Comparison of ENCODE assay signal across 8 mouse cellular contexts in the genomic region with DNA sequence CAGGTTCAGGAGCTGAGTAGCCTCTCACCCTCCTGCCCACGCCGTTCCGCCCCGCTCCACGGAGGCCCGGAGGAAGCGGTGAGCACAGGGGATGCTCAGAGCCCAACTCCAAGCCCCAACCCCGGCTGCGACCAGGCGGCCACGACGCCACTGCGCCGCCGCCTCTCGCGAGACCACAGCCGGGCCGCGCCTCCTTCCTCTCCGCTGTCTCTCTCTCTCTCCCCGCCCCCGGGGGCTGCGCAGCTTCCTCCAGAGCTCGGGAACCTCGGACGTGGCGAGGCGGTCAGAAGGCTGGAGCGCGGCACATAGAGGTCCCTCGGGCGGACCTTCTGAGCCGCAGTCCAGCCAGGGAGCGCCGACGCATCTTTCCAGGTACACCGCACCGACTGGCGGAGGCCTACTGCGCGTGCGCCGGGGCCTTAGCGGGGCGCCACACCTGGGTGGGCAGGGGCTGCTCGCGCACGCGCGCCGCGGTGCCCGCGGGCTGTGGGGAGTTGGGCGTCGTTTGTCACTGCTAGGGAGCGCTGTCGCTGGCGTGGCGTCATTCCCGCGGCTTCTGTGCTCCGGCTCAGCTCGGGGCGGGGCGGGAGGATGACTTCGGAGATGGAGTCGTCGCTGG. TPM values are rescaled to one million over a fixed set of nuclear protein-coding genes. Genes with fewer than 3 reads are reported as not detected.
DNase-seq lines count a peak whose midpoint lies in the region; ATAC-seq and TF ChIP-seq lines count a peak whose summit lies in the region.

Gene Rab33b (plus strand): TSS at position 180 of the 619 bp plus-strand sequence.

- H3K4me1 ChIP-seq in embryonic facial prominence, embryonic 13.5 days, result peaks cover 22% of the 10 kb centered on the region
- H3K4me1 ChIP-seq in kidney, adult 2 months (ENCODE audit: control insufficient read depth, insufficient read depth, low read length), result peaks cover 4% of the 10 kb centered on the region; the same call in 1 of the 2 replicates
- peaks cover 21% of the 10 kb centered on the region for H3K4me1 ChIP-seq in limb, embryonic 12.5 days (replicated peaks)
- peaks cover 31% of the 10 kb centered on the region for H3K4me1 ChIP-seq in midbrain, embryonic 15.5 days
- H3K4me1 ChIP-seq in spleen, adult 2 months (ENCODE audit: control insufficient read depth, insufficient read depth, insufficient read length), result peaks cover 7% of the 10 kb centered on the region; the same call in 1 of the 2 replicates

- no peaks in the 10 kb centered on the region for H3K27me3 ChIP-seq in embryonic facial prominence, embryonic 13.5 days
- H3K27me3 ChIP-seq in kidney, adult 2 months (replicated peaks; ENCODE audit: control insufficient read depth, insufficient read depth, low read length), result no peaks in the 10 kb centered on the region
- H3K27me3 ChIP-seq in limb, embryonic 12.5 days, result no peaks in the 10 kb centered on the region
- no peaks in the 10 kb centered on the region for H3K27me3 ChIP-seq in midbrain, embryonic 15.5 days (replicated peaks)
- H3K27me3 ChIP-seq in spleen, adult 2 months (ENCODE audit: control insufficient read depth, insufficient read depth, low read length), result no peaks in the 10 kb centered on the region

- peak within 1 kb of the TSS; percentile 95 for H3K27ac ChIP-seq in embryonic facial prominence, embryonic 13.5 days
- H3K27ac ChIP-seq in kidney, adult 2 months (ENCODE audit: insufficient read depth, low read depth, low read length), result peak within 1 kb of the TSS; percentile 81
- H3K27ac ChIP-seq in limb, embryonic 12.5 days, result peak within 1 kb of the TSS; percentile 92
- peak within 1 kb of the TSS; percentile 91 for H3K27ac ChIP-seq in midbrain, embryonic 15.5 days
- H3K27ac ChIP-seq in spleen, adult 2 months (ENCODE audit: insufficient read depth, low read length), result peak within 1 kb of the TSS; percentile 97

- peak; percentile 87 for TF ChIP-seq POLR2A in kidney, adult 2 months (IDR thresholded peaks at IDR 0.05; ENCODE audit: low read depth, low read length)
- TF ChIP-seq POLR2A in spleen, adult 2 months (IDR thresholded peaks at IDR 0.05; ENCODE audit: low read depth, low read length), result peak; percentile 90

- peak; percentile 100 for DNase-seq in 3134 (ENCODE audit: extremely low read depth, insufficient read length, low spot score)
- DNase-seq in adrenal gland, postnatal 36 days, result peak; percentile 96 to 98
- DNase-seq in heart, adult 18-20 months, result peak; percentile 94 to 98
- peak; percentile 98 for DNase-seq in kidney, adult 2 months
- DNase-seq in spleen, adult 2 months (ENCODE audit: low read depth in 1 of 2, low spot score in 2 of 2), result peak; percentile 94

- under 1% methylated on average over 69 of the region's 70 CpGs for WGBS in embryonic facial prominence, embryonic 13.5 days
- under 1% methylated on average over 70 of the region's 70 CpGs for WGBS in kidney, adult 2 months
- WGBS in limb, embryonic 12.5 days, result under 1% methylated on average over 70 of the region's 70 CpGs
- under 1% methylated on average over 67 of the region's 70 CpGs for WGBS in midbrain, embryonic 15.5 days
- WGBS in spleen, adult 2 months, result under 1% methylated on average over 62 of the region's 70 CpGs

- H3K4me2 ChIP-seq in embryonic facial prominence, embryonic 13.5 days, result peak within 1 kb of the TSS; percentile 76
- H3K4me2 ChIP-seq in limb, embryonic 12.5 days, result peak within 1 kb of the TSS; percentile 78
- peak within 1 kb of the TSS; percentile 81 for H3K4me2 ChIP-seq in midbrain, embryonic 15.5 days

- no peaks in the 10 kb centered on the region for H3K9me3 ChIP-seq in embryonic facial prominence, embryonic 13.5 days
- no peaks in the 10 kb centered on the region for H3K9me3 ChIP-seq in limb, embryonic 12.5 days
- H3K9me3 ChIP-seq in midbrain, embryonic 15.5 days, result no peaks in the 10 kb centered on the region

- H3K36me3 ChIP-seq in embryonic facial prominence, embryonic 13.5 days, result peaks cover 9% of the 10 kb centered on the region; the same call in 1 of the 2 replicates
- H3K36me3 ChIP-seq in kidney, adult 2 months (ENCODE audit: control insufficient read depth, insufficient read depth, low read length), result no peaks in the 10 kb centered on the region
- H3K36me3 ChIP-seq in limb, embryonic 12.5 days, result peaks cover 5% of the 10 kb centered on the region; the same call in 1 of the 2 replicates
- H3K36me3 ChIP-seq in midbrain, embryonic 15.5 days (replicated peaks), result no peaks in the 10 kb centered on the region
- H3K36me3 ChIP-seq in spleen, adult 2 months (ENCODE audit: control insufficient read depth, insufficient read depth, low read length), result no peaks in the 10 kb centered on the region

- peak within 1 kb of the TSS; percentile 84 for H3K4me3 ChIP-seq in embryonic facial prominence, embryonic 13.5 days
- peak within 1 kb of the TSS; percentile 81 for H3K4me3 ChIP-seq in kidney, adult 2 months (ENCODE audit: insufficient read depth, low read depth, low read length)
- peak within 1 kb of the TSS; percentile 80 for H3K4me3 ChIP-seq in limb, embryonic 12.5 days (replicated peaks)
- peak within 1 kb of the TSS; percentile 68 for H3K4me3 ChIP-seq in midbrain, embryonic 15.5 days
- H3K4me3 ChIP-seq in spleen, adult 2 months (ENCODE audit: extremely low read depth, insufficient read depth, insufficient read length), result peak within 1 kb of the TSS; percentile 87

- peak; percentile 96 for ATAC-seq in embryonic facial prominence, embryonic 13.5 days (ENCODE audit: insufficient number of reproducible peaks, insufficient read depth, low FRiP score, low TSS enrichment, low read depth)
- peak; percentile 93 for ATAC-seq in limb, embryonic 12.5 days (ENCODE audit: insufficient number of reproducible peaks, insufficient read depth, low FRiP score, low TSS enrichment, low read depth)
- ATAC-seq in midbrain, embryonic 15.5 days (replicated peaks), result peak; percentile 96

- peak within 1 kb of the TSS; percentile 92 for H3K9ac ChIP-seq in embryonic facial prominence, embryonic 13.5 days
- peak within 1 kb of the TSS; percentile 89 for H3K9ac ChIP-seq in limb, embryonic 12.5 days (replicated peaks)
- peak within 1 kb of the TSS; percentile 85 for H3K9ac ChIP-seq in midbrain, embryonic 15.5 days

- TF ChIP-seq CTCF in kidney, adult 2 months (conservative IDR thresholded peaks at IDR 0.05; ENCODE audit: insufficient read depth, insufficient read length, low read depth, low read length), result no peak
- no peak for TF ChIP-seq CTCF in spleen, adult 2 months (IDR thresholded peaks at IDR 0.05; ENCODE audit: extremely low read depth, insufficient read depth, insufficient read length, insufficient replicate concordance)

RNA-seq across cellular contexts. Expression of gene Rab33b, which starts in this region (rescaled TPM):
- total RNA-seq in adrenal gland, postnatal 36 days (2021), result 10 to 100 TPM; 15.8 to 17.8 TPM
- polyA plus RNA-seq in embryonic facial prominence, embryonic 13.5 days (2015; fragmentation: Nextera tagmentation; extraction: Ambion mirVana), result 26.7 and 27.3 TPM in 2 replicates
- 1 to 10 TPM; 8.9 to 9.9 TPM for total RNA-seq in heart, adult 18-20 months (2021)
- 6.8 and 7.7 TPM in 2 replicates for polyA plus RNA-seq in kidney, adult 2 months (2012; rRNA removed)
- 23.9 and 24.2 TPM in 2 replicates for polyA plus RNA-seq in limb, embryonic 12.5 days (2016; fragmentation: Nextera tagmentation; extraction: Ambion mirVana)
- 27.9 and 28.4 TPM in 2 replicates for polyA plus RNA-seq in midbrain, embryonic 15.5 days (2015; fragmentation: Nextera tagmentation; extraction: Ambion mirVana)
- 6.9 and 13.3 TPM in 2 replicates for polyA plus RNA-seq in spleen, adult 2 months (2012; rRNA removed)

Comparison
In these comparisons a context has a peak if more than half of its experiments do, and no peak if none do; other contexts are left out.
1. Peak in every context shown above with its lines: DNase-seq, ATAC-seq, H3K4me3 ChIP-seq and H3K27ac ChIP-seq.